Mouse (Mus musculus): ENCODE data around the gene Wsb1.

DNA sequence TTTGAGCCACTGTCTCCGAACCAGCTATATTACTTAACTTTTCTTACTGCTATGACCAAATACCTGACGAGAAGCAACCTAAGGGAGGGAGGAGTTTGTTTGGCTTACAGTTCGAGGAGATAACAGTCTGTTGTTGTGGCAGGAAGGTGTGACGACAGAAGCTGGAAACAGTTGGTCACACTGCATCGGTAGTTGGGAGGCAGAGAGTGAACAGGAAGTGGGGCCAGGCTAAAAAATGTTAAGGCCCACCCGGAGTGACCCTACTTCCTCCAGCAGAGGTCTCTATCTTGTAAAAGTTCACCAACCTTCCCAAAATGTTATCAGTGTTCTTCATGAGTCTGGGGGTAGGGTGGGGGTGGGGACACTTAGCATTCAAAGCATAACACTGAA lies 56.6 kb downstream of the Wsb1 start:
- TF ChIP-seq POLR2A (IDR thresholded peaks at IDR 0.05; ENCODE audit: insufficient read depth, low read depth, low read length) (no peak), EP300 (IDR thresholded peaks at IDR 0.05; ENCODE audit: insufficient read depth, low read depth, low read length) (no peak)
